Mouse (Mus musculus): ENCODE results near the gene Clec2l.

Clec2l gene

GRCm38 (mm10) chr6:38721361-38721760 is 58.5 kb downstream of the Clec2l start:
- DNase-seq, result no peak

- DNase-seq, result no peak
Observed at GRCm38 (mm10) chr6:38725515-38725914, 62.6 kb downstream of the Clec2l start.

All from thymus, postnatal 36 days (tissue).